Mouse (Mus musculus) megakaryocyte, embryonic 14.5 days (primary cell): ENCODE data around the gene Rhbdd3.

Source experiments
- FLI1 ChIP-seq: IDR thresholded peaks from 2 replicates; pipeline ENCODE4 v1.6.1; 2012; ENCODE audit warnings: low read length, inconsistent platforms, mixed read lengths
- GATA1 ChIP-seq: IDR thresholded peaks from 3 replicates; pipeline ENCODE4 v1.6.1; 2012; ENCODE audit warnings: mixed read lengths, low read length, inconsistent platforms, borderline replicate concordance

DNA sequence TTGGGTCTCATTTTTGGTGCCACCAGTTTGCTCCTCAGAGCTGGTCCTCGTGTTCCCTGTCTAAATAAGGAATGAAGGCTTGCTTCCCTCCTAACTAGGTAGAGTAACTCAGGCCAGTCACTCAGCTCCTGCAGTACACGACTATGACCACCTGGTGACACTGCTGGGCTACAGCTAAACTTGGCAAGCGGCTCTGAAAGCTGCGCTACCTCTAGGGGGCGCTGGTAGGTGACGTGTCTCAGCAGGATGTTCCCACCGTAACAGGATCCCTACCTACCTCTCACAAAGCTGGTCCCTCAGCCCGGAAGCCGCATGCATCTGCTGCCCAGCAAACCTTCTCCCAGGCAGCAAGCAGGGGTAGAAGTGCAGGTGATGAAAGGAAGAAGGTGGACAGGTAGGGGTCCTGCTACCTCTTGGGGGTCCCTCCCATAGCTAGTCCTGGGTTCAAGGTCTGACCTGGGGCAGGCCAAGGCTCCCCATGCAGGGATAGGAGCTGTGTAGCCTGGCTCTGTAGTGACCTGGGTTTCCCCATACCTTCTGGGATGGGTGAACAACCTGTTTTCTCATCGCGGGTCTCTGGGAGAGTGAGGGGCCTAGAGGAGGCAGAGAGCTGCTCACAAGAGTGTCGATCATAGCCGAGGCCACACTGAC lies 16.3 kb downstream of the Rhbdd3 start:
- TF ChIP-seq GATA1 (no peak), FLI1 (no peak)
